Mouse (Mus musculus): ENCODE results near the gene Armc12. TPM values are rescaled to one million over a fixed set of nuclear protein-coding genes. Genes with fewer than 3 reads are reported as not detected.

Gene Armc12
- polyA plus RNA-seq, 1 experiment, result 0.58 TPM

- TF ChIP-seq CTCF (IDR thresholded peaks at IDR 0.05; ENCODE audit: borderline replicate concordance, control insufficient read depth, extremely low read depth, insufficient read depth, low read length, poor library complexity) (no peak), POLR2A (IDR thresholded peaks at IDR 0.05; ENCODE audit: control insufficient read depth, extremely low read depth, insufficient read depth, low read length, poor library complexity) (no peak)
- no peak for DNase-seq
- Histone ChIP-seq H3K27me3 (ENCODE audit: control insufficient read depth, insufficient read depth, low read length) (no peaks in the 10 kb centered on the region), H3K4me1 (replicated peaks; ENCODE audit: control insufficient read depth, insufficient read depth, low read length) (peaks cover 74% of the 10 kb centered on the region), H3K27ac (ENCODE audit: control insufficient read depth, insufficient read depth, low read length) (peak within 1 kb of the TSS; percentile 89), H3K4me3 (ENCODE audit: control insufficient read depth, insufficient read depth, low read length) (peak within 1 kb of the TSS; percentile 51), H3K36me3 (ENCODE audit: control insufficient read depth, insufficient read depth, low read length) (no peaks in the 10 kb centered on the region)
- WGBS, result 12% methylated on average over 16 of the region's 16 CpGs
Observed at GRCm38 (mm10) chr17:28517441-28517955, 13.1 kb upstream of the Armc12 start, which contains the start of gene Fkbp5. Fkbp5 (minus strand) TSS chr17:28517527.

DNA sequence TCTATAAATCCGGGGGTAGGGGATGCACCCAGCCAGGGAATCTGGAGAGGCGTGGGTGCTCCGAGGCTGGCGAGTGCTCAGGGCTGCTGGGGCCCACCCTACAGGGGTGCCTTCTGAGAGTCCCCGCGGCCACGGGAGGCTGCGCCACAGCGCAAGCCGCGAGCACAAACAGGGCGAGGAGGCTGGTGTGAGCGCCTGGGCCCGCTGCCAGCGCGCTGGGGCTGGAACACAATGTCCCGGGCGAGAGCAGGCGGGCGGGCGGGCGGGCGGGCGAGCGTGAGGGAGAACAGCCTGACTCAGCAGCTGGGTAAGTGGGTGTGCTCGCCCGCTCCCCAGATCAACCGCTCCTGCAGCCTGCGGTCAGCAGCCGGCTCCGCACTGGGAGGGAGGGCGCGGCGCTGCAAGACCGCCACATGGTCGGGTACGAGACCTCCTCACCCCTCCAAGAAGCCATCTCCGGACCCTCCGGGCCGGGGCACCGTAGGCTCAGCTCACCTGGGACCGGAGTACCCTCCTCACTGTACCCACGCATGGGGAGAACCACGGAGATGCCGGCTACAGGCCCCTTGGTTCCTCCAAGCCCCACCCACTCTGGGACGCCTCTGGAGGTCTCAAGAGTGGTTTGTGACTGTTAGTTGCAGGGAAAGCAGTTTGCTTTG, 12.5 kb upstream of the Armc12 start:
- peak overlapping the region; percentile 89 for H3K27ac ChIP-seq (ENCODE audit: control insufficient read depth, insufficient read depth, low read length)
- TF ChIP-seq CTCF (IDR thresholded peaks at IDR 0.05; ENCODE audit: borderline replicate concordance, control insufficient read depth, extremely low read depth, insufficient read depth, low read length, poor library complexity) (no peak), POLR2A (IDR thresholded peaks at IDR 0.05; ENCODE audit: control insufficient read depth, extremely low read depth, insufficient read depth, low read length, poor library complexity) (no peak; the same call in 1 of the 2 replicates)
- peaks cover 69% of the 10 kb centered on the region for H3K4me1 ChIP-seq (replicated peaks; ENCODE audit: control insufficient read depth, insufficient read depth, low read length)
- peak; percentile 78 for DNase-seq
- H3K36me3 ChIP-seq (ENCODE audit: control insufficient read depth, insufficient read depth, low read length), result no peaks in the 10 kb centered on the region
- peak overlapping the region; percentile 51 for H3K4me3 ChIP-seq (ENCODE audit: control insufficient read depth, insufficient read depth, low read length)
- WGBS, result under 1% methylated on average over 40 of the region's 46 CpGs
- H3K27me3 ChIP-seq (ENCODE audit: control insufficient read depth, insufficient read depth, low read length), result no peaks in the 10 kb centered on the region

DNA sequence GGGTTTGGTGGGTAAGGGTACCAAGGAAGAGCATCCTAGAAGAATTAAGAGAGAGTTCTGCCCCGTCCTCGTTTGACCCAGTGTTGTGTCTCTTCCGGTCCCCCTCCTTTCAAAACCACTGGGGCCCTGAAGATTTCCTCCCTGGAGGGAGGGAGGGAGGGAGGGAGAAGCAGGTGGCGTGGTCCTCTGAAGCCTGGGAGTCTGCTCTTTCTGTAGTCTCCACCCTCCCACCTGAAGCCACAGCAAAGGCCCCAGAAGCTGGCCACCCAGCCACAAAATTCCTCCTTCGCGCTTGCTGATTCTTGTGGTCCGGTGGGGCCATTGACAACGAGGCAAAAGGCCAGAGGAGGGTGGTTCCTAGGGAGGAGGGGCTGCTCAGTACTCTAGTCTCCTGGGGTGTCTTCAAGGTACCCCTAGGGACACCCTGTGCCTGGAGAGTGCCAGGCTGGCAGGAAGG, 12.0 kb upstream of the Armc12 start:
- DNase-seq, result peak; percentile 69
- Histone ChIP-seq H3K27ac (ENCODE audit: control insufficient read depth, insufficient read depth, low read length) (peak overlapping the region; percentile 84), H3K36me3 (ENCODE audit: control insufficient read depth, insufficient read depth, low read length) (no peaks in the 10 kb centered on the region), H3K4me3 (ENCODE audit: control insufficient read depth, insufficient read depth, low read length) (peak overlapping the region; percentile 51), H3K27me3 (ENCODE audit: control insufficient read depth, insufficient read depth, low read length) (no peaks in the 10 kb centered on the region), H3K4me1 (replicated peaks; ENCODE audit: control insufficient read depth, insufficient read depth, low read length) (peaks cover 69% of the 10 kb centered on the region)
- TF ChIP-seq POLR2A (IDR thresholded peaks at IDR 0.05; ENCODE audit: control insufficient read depth, extremely low read depth, insufficient read depth, low read length, poor library complexity), result no peak
- no peak for TF ChIP-seq CTCF (IDR thresholded peaks at IDR 0.05; ENCODE audit: borderline replicate concordance, control insufficient read depth, extremely low read depth, insufficient read depth, low read length, poor library complexity)
- WGBS, result 3% methylated on average over 8 of the region's 8 CpGs

- no peak overlapping the region for H3K4me3 ChIP-seq (ENCODE audit: control insufficient read depth, insufficient read depth, low read length)
- no peak for TF ChIP-seq POLR2A (IDR thresholded peaks at IDR 0.05; ENCODE audit: control insufficient read depth, extremely low read depth, insufficient read depth, low read length, poor library complexity)
- TF ChIP-seq CTCF (IDR thresholded peaks at IDR 0.05; ENCODE audit: borderline replicate concordance, control insufficient read depth, extremely low read depth, insufficient read depth, low read length, poor library complexity), result no peak
- H3K27me3 ChIP-seq (ENCODE audit: control insufficient read depth, insufficient read depth, low read length), result no peaks in the 10 kb centered on the region
- H3K36me3 ChIP-seq (ENCODE audit: control insufficient read depth, insufficient read depth, low read length), result no peaks in the 10 kb centered on the region
- 65% methylated on average over 3 of the region's 3 CpGs for WGBS
- peak; percentile 55 for DNase-seq
- peaks cover 68% of the 10 kb centered on the region for H3K4me1 ChIP-seq (replicated peaks; ENCODE audit: control insufficient read depth, insufficient read depth, low read length)
- no peak overlapping the region for H3K27ac ChIP-seq (ENCODE audit: control insufficient read depth, insufficient read depth, low read length)
Observed at GRCm38 (mm10) chr17:28519827-28520226, 10.8 kb upstream of the Armc12 start.

- Histone ChIP-seq H3K36me3 (ENCODE audit: control insufficient read depth, insufficient read depth, low read length) (no peaks in the 10 kb centered on the region), H3K27me3 (ENCODE audit: control insufficient read depth, insufficient read depth, low read length) (no peaks in the 10 kb centered on the region), H3K4me1 (replicated peaks; ENCODE audit: control insufficient read depth, insufficient read depth, low read length) (peaks cover 68% of the 10 kb centered on the region), H3K27ac (ENCODE audit: control insufficient read depth, insufficient read depth, low read length) (peak overlapping the region; percentile 24; the same call in 1 of the 2 replicates), H3K4me3 (ENCODE audit: control insufficient read depth, insufficient read depth, low read length) (no peak overlapping the region)
- WGBS, result 78% methylated on average over 4 of the region's 4 CpGs
- TF ChIP-seq POLR2A (IDR thresholded peaks at IDR 0.05; ENCODE audit: control insufficient read depth, extremely low read depth, insufficient read depth, low read length, poor library complexity), result no peak
- TF ChIP-seq CTCF (IDR thresholded peaks at IDR 0.05; ENCODE audit: borderline replicate concordance, control insufficient read depth, extremely low read depth, insufficient read depth, low read length, poor library complexity), result no peak
- DNase-seq, result no peak
Observed at GRCm38 (mm10) chr17:28520561-28520960, 10.0 kb upstream of the Armc12 start.

DNA sequence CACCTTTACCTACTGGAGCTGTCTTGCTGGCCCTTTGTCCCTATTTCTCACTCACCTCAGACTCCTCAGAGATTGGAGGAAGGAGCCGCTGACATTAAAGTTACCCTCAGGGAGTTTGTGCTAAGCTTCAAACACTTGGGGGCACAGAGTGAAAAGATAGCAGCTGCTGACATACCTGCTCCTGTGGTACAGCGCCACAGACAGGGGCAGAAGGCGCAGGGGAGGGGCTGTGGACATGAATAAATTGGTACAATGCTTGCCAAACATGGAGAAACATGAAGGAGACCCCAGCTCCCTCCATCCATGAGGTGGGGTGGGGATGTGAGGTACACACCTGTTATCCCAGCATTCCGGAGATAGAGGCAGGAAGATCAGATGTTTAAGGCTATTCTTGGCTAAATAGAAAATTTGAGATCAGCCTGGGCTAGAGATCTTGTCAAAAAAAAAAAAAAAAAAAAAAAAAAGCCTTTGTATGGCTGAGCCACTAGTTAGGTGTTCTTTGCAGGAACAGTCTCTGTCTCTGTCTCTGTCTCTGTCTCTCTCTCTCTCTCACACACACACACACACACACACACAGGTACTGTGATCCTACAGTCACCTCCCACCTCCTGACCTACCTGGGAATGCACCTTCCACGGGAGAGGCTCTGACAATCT, 9.4 kb upstream of the Armc12 start:
- H3K4me3 ChIP-seq (ENCODE audit: control insufficient read depth, insufficient read depth, low read length), result no peak overlapping the region
- H3K36me3 ChIP-seq (ENCODE audit: control insufficient read depth, insufficient read depth, low read length), result no peaks in the 10 kb centered on the region
- peaks cover 64% of the 10 kb centered on the region for H3K4me1 ChIP-seq (replicated peaks; ENCODE audit: control insufficient read depth, insufficient read depth, low read length)
- DNase-seq, result peak; percentile 57
- 29% methylated on average over 5 of the region's 5 CpGs for whole genome bisulfite sequencing
- no peaks in the 10 kb centered on the region for H3K27me3 ChIP-seq (ENCODE audit: control insufficient read depth, insufficient read depth, low read length)
- no peak for TF ChIP-seq CTCF (IDR thresholded peaks at IDR 0.05; ENCODE audit: borderline replicate concordance, control insufficient read depth, extremely low read depth, insufficient read depth, low read length, poor library complexity)
- no peak for TF ChIP-seq POLR2A (IDR thresholded peaks at IDR 0.05; ENCODE audit: control insufficient read depth, extremely low read depth, insufficient read depth, low read length, poor library complexity)
- H3K27ac ChIP-seq (ENCODE audit: control insufficient read depth, insufficient read depth, low read length), result peak overlapping the region; percentile 32; the same call in 1 of the 2 replicates
